In the genomic region with DNA sequence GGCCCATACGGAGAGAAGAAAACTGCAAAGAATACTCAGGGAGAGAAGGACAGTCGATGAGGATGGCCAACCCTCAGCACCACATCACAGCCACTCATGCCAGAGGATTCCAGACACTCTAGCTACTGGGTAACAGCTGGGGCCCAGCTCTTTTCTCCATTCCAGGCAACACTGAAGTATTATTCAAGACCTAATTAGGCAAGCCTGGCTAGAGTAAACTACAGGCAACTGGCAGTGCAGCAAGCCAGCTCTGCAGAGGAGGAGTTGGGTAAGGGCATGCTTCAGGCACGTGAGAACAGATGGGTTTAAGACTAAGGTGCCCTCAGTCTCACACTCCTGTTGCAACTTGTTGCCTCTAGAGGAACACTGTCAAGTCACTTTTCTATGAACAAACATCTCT, we compare ENCODE assay signal across 13 mouse cellular contexts.
DNase-seq lines count a peak whose midpoint lies in the region; ATAC-seq and TF ChIP-seq lines count a peak whose summit lies in the region.
"Had no signal": no experiment of that assay in that cellular context is flagged by ENCODE, and none has a peak within 500 bp of the region (broad histone marks: within the 10 kb centered on the region; RNA-seq: fewer than 3 reads in every experiment).

No protein-coding gene starts in this region.

- no peak for TF ChIP-seq POLR2A in olfactory bulb, adult 2 months (IDR thresholded peaks at IDR 0.05; ENCODE audit: insufficient read depth, low read depth, low read length)

- ATAC-seq in heart, embryonic 14.5 days (ENCODE audit: insufficient number of reproducible peaks, insufficient read depth, low FRiP score, low read depth) = no peak
- no peak for ATAC-seq in heart, embryonic 11.5 days (replicated peaks; ENCODE audit: insufficient number of reproducible peaks, low FRiP score, low TSS enrichment)
- ATAC-seq in midbrain, embryonic 14.5 days (ENCODE audit: low FRiP score, low TSS enrichment) = no peak
- no peak for ATAC-seq in erythroid progenitor cell, adult 5-6 weeks (replicated peaks; ENCODE audit: low FRiP score, poor library complexity, severe bottlenecking)

- H3K27me3 ChIP-seq in heart, embryonic 14.5 days (ENCODE audit: control insufficient read depth, insufficient read depth, low read length) = no peaks in the 10 kb centered on the region
- no peaks in the 10 kb centered on the region for H3K27me3 ChIP-seq in heart, embryonic 11.5 days (ENCODE audit: control insufficient read depth, insufficient read depth, low read length)
- H3K27me3 ChIP-seq in midbrain, embryonic 10.5 days (ENCODE audit: low read depth, poor library complexity, severe bottlenecking) = no peaks in the 10 kb centered on the region
- no peaks in the 10 kb centered on the region for H3K27me3 ChIP-seq in midbrain, embryonic 14.5 days (ENCODE audit: control insufficient read depth, insufficient read depth, low read length)
- H3K27me3 ChIP-seq: heart, embryonic 12.5 days; kidney, embryonic 15.5 days; neural tube, embryonic 15.5 days had no signal

- H3K9me3 ChIP-seq in heart, embryonic 14.5 days (ENCODE audit: control insufficient read depth, low read length) = no peaks in the 10 kb centered on the region
- H3K9me3 ChIP-seq in heart, embryonic 11.5 days (replicated peaks; ENCODE audit: control insufficient read depth, low read length) = no peaks in the 10 kb centered on the region
- no peaks in the 10 kb centered on the region for H3K9me3 ChIP-seq in midbrain, embryonic 10.5 days (replicated peaks)
- H3K9me3 ChIP-seq in midbrain, embryonic 14.5 days (ENCODE audit: control insufficient read depth, low read length) = no peaks in the 10 kb centered on the region
- H3K9me3 ChIP-seq: heart, embryonic 12.5 days; kidney, embryonic 15.5 days; neural tube, embryonic 15.5 days had no signal

- intact Hi-C loops in left cerebral cortex, postnatal 25 days (cut with DNase I) = loop anchor here (5.0 to 10.0 kb wide), 5 partner anchors 224 to 481 kb away; a partner anchor contains a TSS

- peak overlapping the region; percentile 17 to 21; a peak in 3 of 4 replicates for H3K27ac ChIP-seq in heart, embryonic 14.5 days (replicated peaks in 1 of 2; ENCODE audit: control insufficient read depth in 1 of 2, insufficient read depth in 1 of 2, low read depth in 2 of 2, low read length in 2 of 2)
- no peak overlapping the region for H3K27ac ChIP-seq in heart, embryonic 11.5 days (ENCODE audit: low read depth, low read length)
- 0 out of 2 replicates have a peak overlapping the region, but pooled peaks have one; percentile 42 for H3K27ac ChIP-seq in midbrain, embryonic 10.5 days (replicated peaks)
- no peak overlapping the region for H3K27ac ChIP-seq in midbrain, embryonic 14.5 days (replicated peaks; ENCODE audit: low read depth, low read length)
- peak overlapping the region; percentile 41; the same call in 1 of the 2 replicates for H3K27ac ChIP-seq in olfactory bulb, adult 2 months (ENCODE audit: insufficient read depth, low read depth, low read length)
- H3K27ac ChIP-seq: kidney, embryonic 15.5 days; neural tube, embryonic 15.5 days had no signal

- H3K4me3 ChIP-seq in heart, embryonic 14.5 days (ENCODE audit: control insufficient read depth in 1 of 2, insufficient read depth in 1 of 2, low read depth in 1 of 2, low read length in 2 of 2) = no peak overlapping the region
- no peak overlapping the region for H3K4me3 ChIP-seq in heart, embryonic 11.5 days (ENCODE audit: low read depth, low read length)
- H3K4me3 ChIP-seq in midbrain, embryonic 10.5 days = no peak overlapping the region
- no peak overlapping the region for H3K4me3 ChIP-seq in midbrain, embryonic 14.5 days (replicated peaks; ENCODE audit: low read depth, low read length)
- H3K4me3 ChIP-seq in olfactory bulb, adult 2 months (ENCODE audit: insufficient read depth, low read depth, low read length) = no peak overlapping the region
- H3K4me3 ChIP-seq: heart, embryonic 12.5 days; kidney, embryonic 15.5 days; neural tube, embryonic 15.5 days had no signal

- peaks cover 14 to 22% of the 10 kb centered on the region in 2 experiments for H3K4me1 ChIP-seq in heart, embryonic 14.5 days (ENCODE audit: control insufficient read depth in 2 of 2, insufficient read depth in 2 of 2, low read length in 2 of 2)
- peaks cover 24% of the 10 kb centered on the region for H3K4me1 ChIP-seq in heart, embryonic 11.5 days (ENCODE audit: control insufficient read depth, insufficient read depth, low read length)
- peaks cover 44% of the 10 kb centered on the region for H3K4me1 ChIP-seq in midbrain, embryonic 10.5 days
- H3K4me1 ChIP-seq in midbrain, embryonic 14.5 days (ENCODE audit: control insufficient read depth, insufficient read depth, low read length) = peaks cover 21% of the 10 kb centered on the region
- H3K4me1 ChIP-seq in olfactory bulb, adult 2 months (ENCODE audit: control insufficient read depth, insufficient read depth, low read length) = peaks cover 15% of the 10 kb centered on the region

- H3K9ac ChIP-seq in heart, embryonic 14.5 days (ENCODE audit: low read length) = no peak overlapping the region
- H3K9ac ChIP-seq in heart, embryonic 11.5 days (ENCODE audit: low read depth, low read length) = no peak overlapping the region
- H3K9ac ChIP-seq in midbrain, embryonic 14.5 days (replicated peaks; ENCODE audit: low read length) = no peak overlapping the region
- H3K9ac ChIP-seq: heart, embryonic 12.5 days; kidney, embryonic 15.5 days; neural tube, embryonic 15.5 days had no signal

- no peak for DNase-seq in midbrain, embryonic 10.5 days (ENCODE audit: low spot score)
- no peak for DNase-seq in midbrain, embryonic 14.5 days
- DNase-seq in left cerebral cortex, postnatal 25 days (ENCODE audit: low spot score in 2 of 2) = peak; percentile 38 to 51
- DNase-seq in ovary, postnatal 36 days (ENCODE audit: low spot score) = no peak
- DNase-seq: cerebellum, adult 9-11 months; thymus, postnatal 36 days had no signal

- H3K36me3 ChIP-seq in heart, embryonic 14.5 days (ENCODE audit: control insufficient read depth, insufficient read depth, low read length) = no peaks in the 10 kb centered on the region
- no peaks in the 10 kb centered on the region for H3K36me3 ChIP-seq in heart, embryonic 11.5 days (ENCODE audit: control insufficient read depth, insufficient read depth, low read length)
- H3K36me3 ChIP-seq in midbrain, embryonic 10.5 days = no peaks in the 10 kb centered on the region
- H3K36me3 ChIP-seq in midbrain, embryonic 14.5 days (ENCODE audit: control insufficient read depth, insufficient read depth, low read length) = no peaks in the 10 kb centered on the region
- H3K36me3 ChIP-seq: heart, embryonic 12.5 days; kidney, embryonic 15.5 days; neural tube, embryonic 15.5 days had no signal

- no peak for TF ChIP-seq CTCF in olfactory bulb, adult 2 months (IDR thresholded peaks at IDR 0.05; ENCODE audit: insufficient read depth, low read depth, low read length)

- 33% methylated on average over 3 of the region's 3 CpGs for WGBS in heart, embryonic 14.5 days
- WGBS in heart, embryonic 11.5 days (ENCODE audit: insufficient replicate concordance) = 54% methylated on average over 3 of the region's 3 CpGs
- WGBS in midbrain, embryonic 10.5 days = 76% methylated on average over 3 of the region's 3 CpGs
- 78% methylated on average over 3 of the region's 3 CpGs for WGBS in midbrain, embryonic 14.5 days
- 65% methylated on average over 3 of the region's 3 CpGs for WGBS in olfactory bulb, adult 2 months

- H3K4me2 ChIP-seq in heart, embryonic 14.5 days (ENCODE audit: low read length) = no peak overlapping the region
- H3K4me2 ChIP-seq in heart, embryonic 11.5 days = no peak overlapping the region
- no peak overlapping the region for H3K4me2 ChIP-seq in midbrain, embryonic 14.5 days (ENCODE audit: low read length)
- H3K4me2 ChIP-seq: heart, embryonic 12.5 days; kidney, embryonic 15.5 days; neural tube, embryonic 15.5 days had no signal

Comparison
In these comparisons a context has a peak if more than half of its experiments do, and no peak if none do; other contexts are left out.
1. H3K27ac ChIP-seq: peak in heart, embryonic 14.5 days (2 of 2), midbrain, embryonic 10.5 days (single experiment) and olfactory bulb, adult 2 months (single experiment); none in heart, embryonic 11.5 days (single experiment) and midbrain, embryonic 14.5 days (single experiment).
2. DNase-seq: peak in left cerebral cortex, postnatal 25 days (2 of 2); none in midbrain, embryonic 10.5 days (single experiment), midbrain, embryonic 14.5 days (single experiment) and ovary, postnatal 36 days (single experiment).